Mouse (Mus musculus) intestine, embryonic 16.5 days (tissue): ENCODE results near the gene Itpka. TPM values are rescaled to one million over a fixed set of nuclear protein-coding genes. Genes with fewer than 3 reads are reported as not detected.
A peak's percentile ranks its signal among the peaks of the same experiment; 100 is the strongest.

Source experiments
- ATAC-seq: fragments of 200-750 bp; cut with Nextera tagmentation; 2 replicates; pipeline ENCODE4 v1.8.0; 2017; ENCODE audit warnings: moderate TSS enrichment, moderate library complexity
- H3K27ac ChIP-seq: fragments of 300-500 bp; sonication (generic); 2 replicates; pipeline ENCODE4 v1.5.1; 2014; ENCODE audit warnings: mild to moderate bottlenecking, low read length
- H3K27me3 ChIP-seq: fragments of 300-500 bp; sonication (generic); replicated peaks from 2 replicates; pipeline ENCODE4 v1.6.1; 2014; ENCODE audit warnings: low read length, control low read depth, mixed read lengths; ENCODE audit not compliant: control insufficient read depth, insufficient read depth
- H3K36me3 ChIP-seq: fragments of 300-500 bp; sonication (generic); 2 replicates; pipeline ENCODE4 v1.6.1; 2014; ENCODE audit warnings: low read length, control low read depth; ENCODE audit not compliant: control insufficient read depth, insufficient read depth
- H3K4me1 ChIP-seq: fragments of 300-500 bp; sonication (generic); 2 replicates; pipeline ENCODE4 v1.6.1; 2014; ENCODE audit warnings: low read length, control low read depth, mixed read lengths; ENCODE audit not compliant: control insufficient read depth, insufficient read depth
- H3K4me2 ChIP-seq: fragments of 300-500 bp; sonication (generic); 2 replicates; pipeline ENCODE4 v1.6.1; 2014; ENCODE audit warnings: low read depth, low read length, control low read depth
- H3K4me3 ChIP-seq: fragments of 300-500 bp; sonication (generic); 2 replicates; pipeline ENCODE4 v1.5.1; 2014; ENCODE audit warnings: mild to moderate bottlenecking, low read length
- H3K9ac ChIP-seq: fragments of 300-500 bp; sonication (generic); 2 replicates; pipeline ENCODE4 v1.6.1; 2014; ENCODE audit warnings: low read depth, low read length
- H3K9me3 ChIP-seq: fragments of 300-500 bp; sonication (generic); 2 replicates; pipeline ENCODE4 v1.6.1; 2016; ENCODE audit warnings: low read length, control low read depth; ENCODE audit not compliant: control insufficient read depth
- WGBS: fragments of 180-500 bp; shearing (Covaris S2); extraction: QIAGEN DNeasy Blood & Tissue Kit; methylation state at CpG from one replicate; pipeline ENCODE4 v1.1.7; 2014; 5-methylcytosine and 5-hydroxymethylcytosine counted together
- polyA plus RNA-seq: library from polyadenylated mRNA; unstranded; fragments of >200 nt; fragmentation: Nextera tagmentation; extraction: Ambion mirVana; gene quantifications from 2 replicates; pipeline ENCODE4 v1.2.1, GENCODE M21; 2015

The Itpka gene
- polyA plus RNA-seq, 1 experiment from 2014 or later: 7.5 TPM

GRCm38 (mm10) chr2:119721070-119721469 is 21.1 kb upstream of the Itpka start:
- ATAC-seq: no peak
- no peak overlapping the region for H3K27ac ChIP-seq
- 93% methylated on average over 8 of the region's 8 CpGs for WGBS
- H3K4me2 ChIP-seq: no peak overlapping the region
- H3K4me1 ChIP-seq: no peaks in the 10 kb centered on the region
- no peaks in the 10 kb centered on the region for H3K9me3 ChIP-seq
- no peaks in the 10 kb centered on the region for H3K27me3 ChIP-seq
- H3K36me3 ChIP-seq: peaks cover 14% of the 10 kb centered on the region; the same call in 1 of the 2 replicates
- no peak overlapping the region for H3K9ac ChIP-seq
- H3K4me3 ChIP-seq: no peak overlapping the region

GRCm38 (mm10) chr2:119727762-119728416 is 14.2 kb upstream of the Itpka start:
- ATAC-seq: no peak
- Histone ChIP-seq H3K27ac (no peak overlapping the region), H3K9me3 (no peaks in the 10 kb centered on the region), H3K27me3 (no peaks in the 10 kb centered on the region), H3K4me2 (no peak overlapping the region), H3K9ac (no peak overlapping the region), H3K4me3 (no peak overlapping the region), H3K36me3 (peaks cover 33% of the 10 kb centered on the region), H3K4me1 (no peaks in the 10 kb centered on the region)
- WGBS: 92% methylated on average over 3 of the region's 3 CpGs

- H3K4me3 ChIP-seq: no peak overlapping the region
- H3K4me1 ChIP-seq: no peaks in the 10 kb centered on the region
- peaks cover 27% of the 10 kb centered on the region for H3K36me3 ChIP-seq
- no peak overlapping the region for H3K9ac ChIP-seq
- H3K27me3 ChIP-seq: no peaks in the 10 kb centered on the region
- H3K9me3 ChIP-seq: no peaks in the 10 kb centered on the region
- no peak overlapping the region for H3K27ac ChIP-seq
- 72% methylated on average over 4 of the region's 4 CpGs for WGBS
- no peak for ATAC-seq
- no peak overlapping the region for H3K4me2 ChIP-seq
These were observed 11.4 kb upstream of the Itpka start for GRCm38 (mm10) chr2:119730735-119731134.

- H3K4me1 ChIP-seq: peaks cover 12% of the 10 kb centered on the region
These were observed 5.0 kb upstream of the Itpka start for GRCm38 (mm10) chr2:119737124-119737523.

GRCm38 (mm10) chr2:119740567-119740966 is 1.6 kb upstream of the Itpka start:
- Histone ChIP-seq H3K4me1 (peaks cover 32% of the 10 kb centered on the region), H3K4me3 (no peak overlapping the region), H3K36me3 (no peaks in the 10 kb centered on the region), H3K4me2 (no peak overlapping the region), H3K9me3 (no peaks in the 10 kb centered on the region), H3K27me3 (peaks cover 4% of the 10 kb centered on the region; the same call in 1 of the 2 replicates), H3K9ac (no peak overlapping the region), H3K27ac (no peak overlapping the region; the same call in 1 of the 2 replicates)
- WGBS: 37% methylated on average over 2 of the region's 2 CpGs
- no peak for ATAC-seq

More at GRCm38 (mm10) chr2:119737124-119737523, 5.0 kb upstream of the Itpka start:
- H3K4me3 ChIP-seq: no peak overlapping the region
- H3K27me3 ChIP-seq: no peaks in the 10 kb centered on the region
- no peak overlapping the region for H3K9ac ChIP-seq
- H3K27ac ChIP-seq: no peak overlapping the region
- WGBS: 24% methylated on average over 12 of the region's 12 CpGs
- H3K36me3 ChIP-seq: peaks cover 10% of the 10 kb centered on the region
- no peak for ATAC-seq
- no peak overlapping the region for H3K4me2 ChIP-seq
- no peaks in the 10 kb centered on the region for H3K9me3 ChIP-seq

- H3K4me3 ChIP-seq: peak overlapping the region; percentile 60
- peak overlapping the region; percentile 74 for H3K9ac ChIP-seq
- peaks cover 4% of the 10 kb centered on the region; the same call in 1 of the 2 replicates for H3K27me3 ChIP-seq
- peak overlapping the region; percentile 100 for H3K4me2 ChIP-seq
- 0 out of 2 replicates have a peak, but pooled peaks have one; percentile 3 for ATAC-seq
- no peaks in the 10 kb centered on the region for H3K9me3 ChIP-seq
- peak overlapping the region; percentile 94 for H3K27ac ChIP-seq
- under 1% methylated on average over 67 of the region's 70 CpGs for WGBS
- peaks cover 32% of the 10 kb centered on the region for H3K4me1 ChIP-seq
- no peaks in the 10 kb centered on the region for H3K36me3 ChIP-seq
These were observed 481 bp downstream of the Itpka start for GRCm38 (mm10) chr2:119742461-119743175.

GRCm38 (mm10) chr2:119743176-119743807 is 1.2 kb downstream of the Itpka start:
- peak overlapping the region; percentile 74 for H3K9ac ChIP-seq
- H3K36me3 ChIP-seq: no peaks in the 10 kb centered on the region
- H3K4me1 ChIP-seq: peaks cover 32% of the 10 kb centered on the region
- ATAC-seq: no peak
- H3K9me3 ChIP-seq: no peaks in the 10 kb centered on the region
- peak overlapping the region; percentile 100 for H3K4me2 ChIP-seq
- H3K27me3 ChIP-seq: peaks cover 4% of the 10 kb centered on the region; the same call in 1 of the 2 replicates
- H3K27ac ChIP-seq: peak overlapping the region; percentile 94
- peak overlapping the region; percentile 60 for H3K4me3 ChIP-seq
- 8% methylated on average over 31 of the region's 31 CpGs for WGBS

- peak; percentile 17 for ATAC-seq
- H3K27me3 ChIP-seq: peaks cover 4% of the 10 kb centered on the region; the same call in 1 of the 2 replicates
- WGBS: 8% methylated on average over 22 of the region's 22 CpGs
- H3K36me3 ChIP-seq: no peaks in the 10 kb centered on the region
- H3K27ac ChIP-seq: peak overlapping the region; percentile 94
- H3K9ac ChIP-seq: peak overlapping the region; percentile 74
- H3K4me3 ChIP-seq: peak overlapping the region; percentile 60
- no peaks in the 10 kb centered on the region for H3K9me3 ChIP-seq
- H3K4me2 ChIP-seq: peak overlapping the region; percentile 100
- peaks cover 32% of the 10 kb centered on the region for H3K4me1 ChIP-seq
These were observed 1.6 kb downstream of the Itpka start for GRCm38 (mm10) chr2:119743808-119744162.
